Mouse (Mus musculus) retina, postnatal 1 day (tissue): ENCODE data around the gene Fuz.

ENCODE experiments used
- DNase-seq: peaks from one replicate; pipeline ENCODE4 v3.0.0-alpha.2; 2012

Gene Fuz

DNA sequence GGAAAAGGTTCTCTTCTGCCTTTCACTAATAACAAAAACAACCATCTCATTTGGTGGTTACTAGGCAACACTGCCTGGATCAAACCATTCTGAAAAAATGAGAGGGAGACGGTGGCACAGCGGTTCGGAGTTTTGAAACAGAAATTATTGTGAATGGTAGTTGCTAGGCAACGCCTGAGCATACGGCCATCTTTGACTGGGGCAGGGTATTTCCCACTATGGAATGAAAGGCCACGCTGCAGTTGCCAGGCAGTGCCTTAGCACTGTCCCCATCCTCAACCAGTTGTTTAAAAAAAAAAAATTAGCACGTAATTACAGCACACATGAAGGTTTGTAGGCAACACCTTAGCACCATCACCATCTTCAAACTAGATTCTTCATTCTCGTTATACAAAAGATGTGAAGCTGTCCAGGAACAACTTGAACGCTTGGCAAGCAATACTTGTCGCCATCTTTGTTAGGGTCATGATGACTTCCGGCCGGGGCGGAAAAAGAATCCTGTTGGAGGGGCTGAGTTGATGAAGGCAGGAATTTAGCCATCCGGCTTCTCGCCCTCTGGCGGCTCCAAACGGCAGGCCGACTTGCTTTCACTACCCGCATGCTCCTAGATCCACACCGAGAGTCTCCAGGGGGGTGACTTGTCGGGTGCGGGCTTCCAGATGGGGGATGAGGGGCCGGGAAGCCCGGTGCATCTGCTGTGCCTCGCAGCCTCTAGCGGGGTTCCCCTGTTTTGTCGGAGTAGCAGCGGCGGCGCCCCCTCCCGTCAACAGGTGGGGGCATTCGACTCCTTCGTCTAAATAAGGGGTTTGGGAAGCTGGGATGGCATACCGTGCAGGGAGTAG is at the start of gene Fuz:
TSS of gene Fuz (plus strand) at position 487 of the 842 bp plus-strand sequence.
- peak; percentile 99 for DNase-seq

GRCm38 (mm10) chr7:44846804-44847203 is 49.1 kb upstream of the Fuz start:
- DNase-seq, result no peak

- DNase-seq, result no peak
Observed at GRCm38 (mm10) chr7:44847772-44848171, 48.1 kb upstream of the Fuz start.

GRCm38 (mm10) chr7:44848561-44849415 is 47.1 kb upstream of the Fuz start, which contains the start of the genes Akt1s1 and Tbc1d17:
Gene Akt1s1 (plus strand): TSS chr7:44848991.
Gene Tbc1d17 (minus strand): TSS chr7:44849079.
- peak; percentile 100 for DNase-seq

DNA sequence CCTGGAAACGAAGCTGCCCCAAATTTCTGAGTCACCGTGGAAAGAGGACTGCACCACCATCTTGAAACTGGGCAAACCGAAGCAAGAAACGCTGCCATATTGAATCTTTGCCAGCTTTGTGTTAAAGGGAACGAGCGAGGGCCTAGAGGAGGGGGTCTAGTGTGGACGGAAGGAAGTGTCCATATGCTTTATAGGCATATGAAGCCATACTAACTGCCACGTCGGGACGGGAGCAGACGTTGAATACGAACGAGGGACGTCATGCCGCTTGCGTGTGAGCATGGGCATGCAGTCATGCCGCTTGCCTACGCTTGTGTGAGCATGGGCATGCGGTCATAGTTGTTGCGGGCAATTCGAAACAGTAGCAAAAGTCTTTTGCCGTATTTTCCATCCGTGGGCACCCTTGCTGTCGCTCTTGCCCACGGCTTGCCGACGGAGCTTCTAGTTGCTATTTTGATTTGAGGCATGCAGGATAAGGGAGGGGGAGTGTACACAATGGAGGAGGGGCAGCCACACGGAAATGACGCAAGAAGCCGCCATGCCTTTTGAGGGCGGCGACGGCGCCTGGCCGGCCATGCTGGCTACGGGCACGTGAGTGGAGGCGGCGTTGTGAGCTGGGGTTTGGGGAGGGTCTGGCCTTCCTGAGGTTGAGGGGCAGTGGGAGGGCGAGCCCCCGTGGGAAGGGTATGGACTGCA is 46.3 kb upstream of the Fuz start:
- DNase-seq, result peak; percentile 98

DNA sequence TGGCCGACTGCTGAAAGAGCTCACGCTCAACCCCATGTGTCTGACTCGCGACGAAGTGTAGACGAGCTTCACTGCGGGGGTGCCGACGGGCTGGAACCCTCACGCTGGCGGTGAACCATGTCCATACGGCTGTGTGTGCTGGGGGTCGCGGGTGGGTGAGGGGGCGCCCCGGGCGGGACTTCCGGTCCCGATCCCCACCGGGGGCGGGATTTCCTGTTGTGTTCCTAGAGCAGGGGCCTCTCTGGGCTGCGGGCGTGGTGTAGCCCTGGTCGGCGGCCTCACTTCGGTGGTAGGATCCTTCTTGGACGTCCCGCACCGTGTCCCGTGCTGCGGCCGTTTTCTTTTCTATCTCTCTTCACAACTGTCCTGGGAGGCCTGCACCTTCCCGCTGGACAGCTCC is 45.7 kb upstream of the Fuz start:
- peak; percentile 87 for DNase-seq

GRCm38 (mm10) chr7:44850789-44851624 is 44.9 kb upstream of the Fuz start:
- DNase-seq, result no peak

DNA sequence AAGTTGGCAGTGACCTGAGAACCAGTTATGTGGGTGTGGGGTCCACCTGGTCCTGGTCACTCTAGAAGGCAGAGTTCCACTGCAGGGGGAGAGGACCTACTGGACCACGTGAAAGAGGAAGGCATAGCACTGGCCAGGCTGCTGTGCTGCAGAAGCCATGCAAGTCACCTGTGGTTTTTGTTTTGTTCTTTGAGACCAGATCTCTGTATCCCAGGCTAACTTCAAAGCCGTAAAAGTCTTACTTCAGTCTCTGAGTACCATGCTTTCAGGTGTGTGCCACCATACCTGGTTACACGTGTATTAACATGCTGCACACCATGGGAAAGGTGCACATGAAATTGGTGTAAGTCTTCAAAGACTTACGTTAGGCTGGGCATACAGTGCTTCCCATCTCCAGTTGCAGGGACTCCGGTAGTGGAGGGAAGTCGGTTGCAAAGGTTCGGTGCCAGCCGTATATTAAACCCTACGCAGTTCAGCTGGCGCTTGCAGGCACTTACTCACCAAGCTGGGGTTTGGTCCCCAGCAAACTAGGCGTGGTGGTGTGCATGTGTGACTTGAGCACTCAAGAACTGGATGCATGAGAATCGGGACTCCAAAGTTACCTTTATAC is 44.1 kb upstream of the Fuz start:
- DNase-seq, result no peak

GRCm38 (mm10) chr7:44852259-44853027 is 43.4 kb upstream of the Fuz start:
- DNase-seq, result no peak

DNA sequence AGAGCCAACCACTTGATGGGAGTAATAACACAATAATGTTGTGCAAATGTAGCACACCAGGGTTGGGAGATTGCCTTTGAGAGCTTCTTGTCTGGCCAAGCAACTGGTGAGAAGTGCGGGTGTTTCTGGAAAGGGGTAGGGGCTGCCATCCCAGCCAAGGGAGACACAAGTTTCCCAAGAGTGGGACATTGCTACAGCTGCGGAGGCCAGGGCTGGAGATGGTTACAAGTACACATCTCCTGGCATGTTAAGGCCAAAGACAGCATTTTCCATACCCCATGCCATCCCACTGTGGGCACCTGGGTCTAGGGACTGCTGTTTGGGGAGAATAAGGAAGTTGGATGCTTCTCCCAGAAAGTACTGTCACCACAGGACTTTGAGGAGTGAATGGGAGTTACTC is 42.8 kb upstream of the Fuz start:
- DNase-seq, result no peak

DNA sequence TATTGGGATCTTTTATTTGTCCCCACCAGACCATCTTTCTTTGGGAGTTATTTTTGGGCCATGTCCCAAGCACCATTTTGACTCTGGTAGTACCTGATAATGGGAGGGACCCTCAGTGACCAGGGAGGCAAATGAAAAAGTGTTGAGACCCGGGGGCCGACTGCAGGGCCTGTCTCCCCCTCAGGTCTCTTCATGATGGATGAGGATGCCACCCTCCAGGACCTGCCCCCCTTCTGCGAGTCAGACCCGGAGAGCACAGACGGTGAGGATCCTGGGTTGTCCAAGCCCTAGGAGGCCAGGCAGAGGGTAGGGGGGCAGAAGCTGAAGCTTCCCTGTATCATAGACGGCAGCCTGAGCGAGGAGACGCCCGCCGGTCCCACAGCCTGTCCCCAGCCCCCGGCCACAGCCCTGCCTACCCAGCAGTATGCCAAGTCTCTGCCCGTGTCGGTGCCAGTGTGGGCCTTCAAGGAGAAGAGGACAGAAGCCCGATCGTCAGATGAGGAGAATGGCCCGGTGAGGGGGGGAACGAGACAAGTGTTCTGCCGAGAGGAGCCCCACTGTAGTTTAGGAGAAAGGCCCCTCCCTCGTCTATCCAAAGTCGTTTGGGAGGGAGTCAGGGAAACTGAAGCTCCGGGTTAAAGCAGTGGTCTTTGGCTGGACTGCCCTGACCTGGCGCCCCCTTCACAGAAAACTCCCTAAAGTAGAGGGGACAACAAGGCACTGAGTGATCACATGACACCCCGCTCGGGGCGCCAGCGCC is 42.1 kb upstream of the Fuz start:
- no peak for DNase-seq

GRCm38 (mm10) chr7:44854356-44855031 is 41.4 kb upstream of the Fuz start:
- peak; percentile 83 for DNase-seq

DNA sequence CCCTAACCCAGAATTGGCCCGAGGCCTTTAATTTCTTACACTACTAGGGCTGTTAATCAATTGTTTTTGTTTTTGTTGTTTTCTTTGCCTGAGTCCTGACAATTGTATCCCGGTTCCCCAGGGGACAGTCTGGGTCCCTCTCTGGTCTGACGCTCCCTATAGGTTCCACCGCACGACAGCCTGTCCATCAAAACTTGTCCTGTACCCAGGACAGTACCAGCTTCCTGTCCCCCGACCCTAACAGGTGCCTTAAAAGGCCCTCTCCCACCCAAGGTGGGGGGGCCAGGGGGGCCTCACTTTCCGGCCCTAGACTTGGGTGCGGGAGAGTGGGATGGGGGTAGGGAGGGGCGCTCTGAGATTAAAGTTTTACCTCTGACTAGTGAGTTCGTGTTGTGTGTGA is 40.8 kb upstream of the Fuz start:
- no peak for DNase-seq

GRCm38 (mm10) chr7:44856265-44856916 is 39.5 kb upstream of the Fuz start:
- DNase-seq, result no peak

DNA sequence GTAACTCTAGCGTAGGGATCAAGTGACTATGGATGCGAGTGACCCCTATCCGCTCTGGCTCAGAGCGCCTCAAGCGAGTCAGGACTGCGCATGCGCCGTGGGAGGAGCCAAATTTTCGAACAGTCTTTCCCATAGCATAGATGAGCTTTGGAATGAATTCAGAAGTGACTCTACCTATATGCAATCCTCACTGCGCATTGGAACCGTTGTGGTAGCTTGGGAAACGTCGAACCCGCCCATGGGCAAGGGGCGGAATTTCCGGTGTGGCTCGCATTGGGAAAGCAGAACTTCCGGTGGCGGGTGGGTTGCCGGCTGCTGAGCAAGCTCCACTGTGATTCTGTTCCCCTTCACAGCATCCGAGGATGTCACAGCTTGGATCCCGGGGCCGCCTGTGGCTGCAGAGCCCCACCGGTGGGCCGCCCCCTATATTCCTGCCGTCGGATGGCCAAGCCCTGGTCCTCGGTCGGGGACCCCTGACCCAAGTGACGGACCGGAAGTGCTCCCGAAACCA is 38.8 kb upstream of the Fuz start, which contains the start of gene Pnkp:
TSS of gene Pnkp (plus strand) at position 98 of the 511 bp plus-strand sequence.
- peak; percentile 92 for DNase-seq

DNA sequence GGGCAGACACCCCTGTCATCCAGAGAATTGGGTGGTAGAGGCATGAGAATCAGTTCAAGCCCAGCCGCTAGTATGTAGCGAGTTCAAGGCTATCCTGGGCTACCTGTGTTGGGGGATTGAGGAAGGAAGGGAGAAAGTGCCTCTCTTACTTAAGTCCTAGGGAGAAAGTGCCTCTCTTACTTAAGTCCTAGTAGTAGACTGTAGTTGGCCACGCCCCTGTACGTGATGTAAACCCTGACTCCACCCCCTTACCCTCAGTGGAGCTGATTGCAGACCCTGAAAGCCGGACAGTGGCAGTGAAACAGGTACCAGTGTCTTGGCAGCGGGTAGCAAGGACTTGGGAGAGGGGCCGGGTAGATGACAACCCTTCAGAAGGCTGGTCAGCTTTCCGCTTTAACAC is 38.0 kb upstream of the Fuz start:
- no peak for DNase-seq

- DNase-seq, result no peak
Observed at GRCm38 (mm10) chr7:44859896-44860295, 36.0 kb upstream of the Fuz start.

GRCm38 (mm10) chr7:44860576-44861428 is 35.1 kb upstream of the Fuz start:
- DNase-seq, result peak; percentile 88
